Mouse (Mus musculus): Measurements from ENCODE around the gene Hsd17b11.
A peak's percentile ranks its signal among the peaks of the same experiment; 100 is the strongest.
"Not testable (repeated sequence)": the region's sequence is repeated elsewhere in the genome, so short reads cannot be mapped to it uniquely, and the experiment has no call there.

The Hsd17b11 gene

GRCm38 (mm10) chr5:103977907-103978570 is 43.7 kb downstream of the Hsd17b11 start:
- no peaks in the 10 kb centered on the region for H3K36me3 ChIP-seq (ENCODE audit: control insufficient read depth, insufficient read depth, low read length, poor library complexity, severe bottlenecking)
- H3K27me3 ChIP-seq (ENCODE audit: control insufficient read depth, insufficient read depth, low read length, poor library complexity, severe bottlenecking): no peaks in the 10 kb centered on the region
- DNase-seq (ENCODE audit: low read depth, low spot score): peak; percentile 32

- no peaks in the 10 kb centered on the region for H3K27me3 ChIP-seq (ENCODE audit: control insufficient read depth, insufficient read depth, low read length, poor library complexity, severe bottlenecking)
- DNase-seq (ENCODE audit: low read depth, low spot score): no peak
- no peaks in the 10 kb centered on the region for H3K36me3 ChIP-seq (ENCODE audit: control insufficient read depth, insufficient read depth, low read length, poor library complexity, severe bottlenecking)
Observed at GRCm38 (mm10) chr5:103977297-103977696, 44.4 kb downstream of the Hsd17b11 start, which contains the start of gene Hsd17b13. Gene Hsd17b13, minus strand, starts transcription at chr5:103977410.

DNA sequence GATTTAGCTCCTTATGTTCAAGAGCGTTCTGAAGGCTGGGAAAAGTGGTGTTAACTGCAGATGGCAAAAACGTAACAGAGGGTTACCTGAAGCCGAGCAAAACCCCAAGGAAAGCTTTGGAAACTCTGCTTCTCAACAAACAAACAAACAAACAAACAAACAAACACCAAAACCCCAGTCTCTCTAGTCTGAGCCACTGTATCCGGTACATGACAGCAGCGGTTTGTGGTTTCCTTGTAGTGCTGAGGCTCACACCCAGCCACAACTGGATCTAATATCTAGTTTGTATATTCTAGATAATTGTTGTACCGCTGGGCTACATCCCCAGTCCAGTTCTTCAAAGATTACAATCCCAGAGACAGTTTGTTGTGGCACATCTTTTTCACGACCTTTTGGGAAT is 46.0 kb downstream of the Hsd17b11 start:
- no peaks in the 10 kb centered on the region for H3K27me3 ChIP-seq (ENCODE audit: control insufficient read depth, insufficient read depth, low read length, poor library complexity, severe bottlenecking)
- no peaks in the 10 kb centered on the region for H3K36me3 ChIP-seq (ENCODE audit: control insufficient read depth, insufficient read depth, low read length, poor library complexity, severe bottlenecking)
- no peak for DNase-seq (ENCODE audit: low read depth, low spot score)

- H3K36me3 ChIP-seq (ENCODE audit: control insufficient read depth, insufficient read depth, low read length, poor library complexity, severe bottlenecking): no peaks in the 10 kb centered on the region
- H3K27me3 ChIP-seq (ENCODE audit: control insufficient read depth, insufficient read depth, low read length, poor library complexity, severe bottlenecking): no peaks in the 10 kb centered on the region
- DNase-seq (ENCODE audit: low read depth, low spot score): peak; percentile 35
Observed at GRCm38 (mm10) chr5:103972801-103973200, 48.9 kb downstream of the Hsd17b11 start.

- DNase-seq (ENCODE audit: low read depth, low spot score): peak; percentile 67
- no peaks in the 10 kb centered on the region for H3K27me3 ChIP-seq (ENCODE audit: control insufficient read depth, insufficient read depth, low read length, poor library complexity, severe bottlenecking)
- H3K36me3 ChIP-seq (ENCODE audit: control insufficient read depth, insufficient read depth, low read length, poor library complexity, severe bottlenecking): no peaks in the 10 kb centered on the region
Observed at GRCm38 (mm10) chr5:103972379-103972778, 49.3 kb downstream of the Hsd17b11 start.

GRCm38 (mm10) chr5:103971051-103971450 is 50.7 kb downstream of the Hsd17b11 start:
- Histone ChIP-seq H3K36me3 (ENCODE audit: control insufficient read depth, insufficient read depth, low read length, poor library complexity, severe bottlenecking) (no peaks in the 10 kb centered on the region), H3K27me3 (ENCODE audit: control insufficient read depth, insufficient read depth, low read length, poor library complexity, severe bottlenecking) (no peaks in the 10 kb centered on the region)
- peak; percentile 18 for DNase-seq (ENCODE audit: low read depth, low spot score)

DNA sequence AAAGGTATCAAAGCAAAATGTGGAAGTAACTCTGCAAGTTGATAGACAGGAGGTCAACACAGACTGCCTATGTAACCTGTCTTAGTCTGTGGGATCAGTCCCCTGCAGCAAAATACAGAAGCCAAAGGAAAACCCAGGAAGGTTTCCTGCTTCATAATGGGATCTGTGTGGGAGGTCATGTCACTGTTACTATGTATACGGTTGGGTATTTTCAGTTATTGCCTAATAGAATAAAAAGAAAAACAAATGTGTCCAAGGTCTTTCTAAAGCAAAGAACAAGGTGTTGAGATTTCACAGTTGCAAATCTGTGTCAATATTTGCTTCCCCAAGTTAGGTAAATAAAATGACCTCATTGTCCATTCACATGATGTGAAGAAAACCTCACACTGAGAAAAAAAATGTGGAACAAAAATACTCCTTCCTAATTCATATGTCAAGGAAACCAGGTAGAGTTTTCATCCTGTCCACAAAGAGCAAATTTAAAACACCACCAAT is 58.7 kb downstream of the Hsd17b11 start:
- no peaks in the 10 kb centered on the region for H3K27me3 ChIP-seq (ENCODE audit: control insufficient read depth, insufficient read depth, low read length, poor library complexity, severe bottlenecking)

GRCm38 (mm10) chr5:103954638-103955037 is 67.1 kb downstream of the Hsd17b11 start:
- no peaks in the 10 kb centered on the region for H3K36me3 ChIP-seq (ENCODE audit: control insufficient read depth, insufficient read depth, low read length, poor library complexity, severe bottlenecking)
- H3K27me3 ChIP-seq (ENCODE audit: control insufficient read depth, insufficient read depth, low read length, poor library complexity, severe bottlenecking): no peaks in the 10 kb centered on the region
- no peak for DNase-seq (ENCODE audit: low read depth, low spot score)

More for the DNA sequence above, 58.7 kb downstream of the Hsd17b11 start:
- H3K36me3 ChIP-seq (ENCODE audit: control insufficient read depth, insufficient read depth, low read length, poor library complexity, severe bottlenecking): no peaks in the 10 kb centered on the region
- DNase-seq (ENCODE audit: low read depth, low spot score): no peak

GRCm38 (mm10) chr5:103953135-103954083 is 68.3 kb downstream of the Hsd17b11 start:
- no peak for DNase-seq (ENCODE audit: low read depth, low spot score)
- no peaks in the 10 kb centered on the region for H3K36me3 ChIP-seq (ENCODE audit: control insufficient read depth, insufficient read depth, low read length, poor library complexity, severe bottlenecking)
- no peaks in the 10 kb centered on the region for H3K27me3 ChIP-seq (ENCODE audit: control insufficient read depth, insufficient read depth, low read length, poor library complexity, severe bottlenecking)

DNA sequence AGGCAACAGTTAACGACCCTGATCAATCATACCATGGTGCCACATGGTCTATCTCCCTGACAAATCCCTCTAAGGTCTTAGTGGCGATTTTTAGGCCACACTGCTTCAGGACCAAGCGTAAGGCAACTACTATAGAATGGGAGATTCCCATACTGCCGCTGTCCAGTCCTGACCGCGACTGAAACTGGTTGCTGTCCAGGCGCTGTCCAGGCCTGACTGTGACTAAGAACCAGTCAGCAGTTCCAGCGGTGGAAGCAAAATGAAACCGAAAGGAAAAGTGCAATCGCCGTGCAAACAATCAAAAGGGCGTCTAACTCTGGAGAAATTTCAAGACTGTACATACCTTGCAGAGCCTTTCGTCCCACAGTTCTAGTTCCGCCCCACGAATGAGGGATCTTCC is 71.6 kb downstream of the Hsd17b11 start:
- not testable (repeated sequence) for H3K27me3 ChIP-seq (ENCODE audit: control insufficient read depth, insufficient read depth, low read length, poor library complexity, severe bottlenecking); H3K36me3 ChIP-seq (ENCODE audit: control insufficient read depth, insufficient read depth, low read length, poor library complexity, severe bottlenecking)

GRCm38 (mm10) chr5:103943183-103943582 is 78.5 kb downstream of the Hsd17b11 start:
- no peak for DNase-seq (ENCODE audit: low read depth, low spot score)
- Histone ChIP-seq H3K27me3 (ENCODE audit: control insufficient read depth, insufficient read depth, low read length, poor library complexity, severe bottlenecking) (no peaks in the 10 kb centered on the region), H3K36me3 (ENCODE audit: control insufficient read depth, insufficient read depth, low read length, poor library complexity, severe bottlenecking) (no peaks in the 10 kb centered on the region)

More for the DNA sequence above, 71.6 kb downstream of the Hsd17b11 start:
- DNase-seq (ENCODE audit: low read depth, low spot score): not testable (repeated sequence)

DNA sequence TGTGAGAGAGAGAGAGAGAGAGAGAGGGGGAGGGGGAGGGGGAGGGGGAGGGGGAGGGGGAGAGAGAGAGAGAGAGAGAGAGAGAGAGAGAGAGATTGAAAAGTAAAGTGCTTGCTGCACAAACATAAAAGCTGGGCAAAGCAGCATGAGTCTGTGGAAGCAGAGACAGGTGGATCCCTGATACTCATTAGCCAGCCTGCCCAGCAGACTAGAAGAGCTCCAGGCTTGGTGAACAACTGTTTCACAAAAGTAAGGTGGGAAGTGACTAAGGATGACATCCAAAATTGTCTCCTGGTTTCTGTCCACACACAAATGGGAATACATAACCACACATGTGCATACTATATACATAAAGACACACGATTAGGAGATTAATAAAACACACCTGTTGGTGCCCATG is 81.9 kb downstream of the Hsd17b11 start:
- H3K27me3 ChIP-seq (ENCODE audit: control insufficient read depth, insufficient read depth, low read length, poor library complexity, severe bottlenecking): no peaks in the 10 kb centered on the region
- DNase-seq (ENCODE audit: low read depth, low spot score): no peak
- H3K36me3 ChIP-seq (ENCODE audit: control insufficient read depth, insufficient read depth, low read length, poor library complexity, severe bottlenecking): no peaks in the 10 kb centered on the region

All from splenic B cell, adult 2 months (primary cell).